Mouse (Mus musculus): ENCODE measurements around the gene Gm29776. TPM values are rescaled to one million over a fixed set of nuclear protein-coding genes. Genes with fewer than 3 reads are reported as not detected.
A peak's percentile ranks its signal among the peaks of the same experiment; 100 is the strongest.

The Gm29776 gene
- total and polyA plus RNA-seq, 2 experiments from 2014 or later, result 0.11 TPM; not detected in 1

GRCm38 (mm10) chr14:54720041-54720440, 21.4 kb upstream of the Gm29776 start:
- 88% methylated on average over 11 of the region's 11 CpGs for WGBS
- H3K9me3 ChIP-seq (replicated peaks; ENCODE audit: control insufficient read depth, low read length), result no peaks in the 10 kb centered on the region
- DNase-seq (ENCODE audit: low spot score) (no peak), ATAC-seq (ENCODE audit: insufficient read depth, low read depth) (no peak)
- H3K9ac ChIP-seq (replicated peaks; ENCODE audit: low read depth, low read length), result no peak overlapping the region
- no peak overlapping the region for H3K4me3 ChIP-seq (ENCODE audit: low read depth, low read length)
- 0 out of 2 replicates have a peak, but pooled peaks cover 3% of the 10 kb centered on the region for H3K27me3 ChIP-seq (ENCODE audit: control insufficient read depth, insufficient read depth, low read length)
- TF ChIP-seq CTCF (IDR thresholded peaks at IDR 0.05; ENCODE audit: low read depth), result no peak
- no peaks in the 10 kb centered on the region for H3K4me1 ChIP-seq (ENCODE audit: control insufficient read depth, insufficient read depth)
- H3K27ac ChIP-seq (ENCODE audit: low read depth), result no peak overlapping the region
- H3K4me2 ChIP-seq (ENCODE audit: low read depth, low read length), result no peak overlapping the region
- H3K36me3 ChIP-seq (replicated peaks; ENCODE audit: control insufficient read depth, insufficient read depth, low read length), result no peaks in the 10 kb centered on the region

- Histone ChIP-seq H3K4me3 (ENCODE audit: low read depth, low read length) (no peak overlapping the region), H3K27me3 (ENCODE audit: control insufficient read depth, insufficient read depth, low read length) (0 out of 2 replicates have a peak, but pooled peaks cover 3% of the 10 kb centered on the region), H3K27ac (ENCODE audit: low read depth) (no peak overlapping the region), H3K4me1 (ENCODE audit: control insufficient read depth, insufficient read depth) (no peaks in the 10 kb centered on the region), H3K9ac (replicated peaks; ENCODE audit: low read depth, low read length) (no peak overlapping the region), H3K4me2 (ENCODE audit: low read depth, low read length) (no peak overlapping the region), H3K36me3 (replicated peaks; ENCODE audit: control insufficient read depth, insufficient read depth, low read length) (no peaks in the 10 kb centered on the region), H3K9me3 (replicated peaks; ENCODE audit: control insufficient read depth, low read length) (no peaks in the 10 kb centered on the region)
- WGBS, result 59% methylated on average over 1 of the region's 1 CpGs
- ATAC-seq (ENCODE audit: insufficient read depth, low read depth), result no peak
- TF ChIP-seq EP300 (IDR thresholded peaks at IDR 0.05; ENCODE audit: low read depth) (no peak), CTCF (IDR thresholded peaks at IDR 0.05; ENCODE audit: low read depth) (no peak)
- no peak for DNase-seq (ENCODE audit: low spot score)
These were observed 16.8 kb upstream of the Gm29776 start for GRCm38 (mm10) chr14:54715402-54715801.

- DNase-seq (ENCODE audit: low spot score) (no peak), ATAC-seq (ENCODE audit: insufficient read depth, low read depth) (no peak)
- no peak overlapping the region for H3K9ac ChIP-seq (replicated peaks; ENCODE audit: low read depth, low read length)
- H3K4me2 ChIP-seq (ENCODE audit: low read depth, low read length), result peak overlapping the region; percentile 69
- no peak overlapping the region for H3K27ac ChIP-seq (ENCODE audit: low read depth)
- H3K27me3 ChIP-seq (ENCODE audit: control insufficient read depth, insufficient read depth, low read length), result 0 out of 2 replicates have a peak, but pooled peaks cover 3% of the 10 kb centered on the region
- H3K9me3 ChIP-seq (replicated peaks; ENCODE audit: control insufficient read depth, low read length), result no peaks in the 10 kb centered on the region
- H3K36me3 ChIP-seq (replicated peaks; ENCODE audit: control insufficient read depth, insufficient read depth, low read length), result no peaks in the 10 kb centered on the region
- TF ChIP-seq EP300 (IDR thresholded peaks at IDR 0.05; ENCODE audit: low read depth) (no peak), CTCF (IDR thresholded peaks at IDR 0.05; ENCODE audit: low read depth) (no peak)
- peak overlapping the region; percentile 38 for H3K4me3 ChIP-seq (ENCODE audit: low read depth, low read length)
- 1% methylated on average over 15 of the region's 15 CpGs for WGBS
- no peaks in the 10 kb centered on the region for H3K4me1 ChIP-seq (ENCODE audit: control insufficient read depth, insufficient read depth)
These were observed 16.0 kb upstream of the Gm29776 start for GRCm38 (mm10) chr14:54714617-54715081.

DNA sequence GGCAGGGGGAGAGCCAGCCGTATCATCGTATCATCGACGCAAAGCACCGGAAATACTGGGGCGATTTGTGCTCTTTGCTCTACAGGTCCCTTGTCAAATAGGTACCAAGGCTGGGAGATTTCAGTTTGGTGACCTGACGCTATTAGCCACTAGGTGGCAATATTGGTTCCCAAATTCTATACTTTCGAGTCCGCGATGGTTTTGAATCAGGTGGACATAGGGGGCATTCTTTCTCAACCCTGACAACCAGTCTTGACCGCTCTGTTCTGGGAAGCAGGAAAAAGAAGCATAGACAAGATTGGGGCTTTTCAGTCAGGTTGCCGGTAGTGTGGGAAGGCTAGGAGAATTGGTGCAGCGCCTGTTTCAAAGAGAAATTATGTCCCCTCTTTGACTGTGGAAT, 15.5 kb upstream of the Gm29776 start:
- Histone ChIP-seq H3K4me3 (ENCODE audit: low read depth, low read length) (peak overlapping the region; percentile 38), H3K27me3 (ENCODE audit: control insufficient read depth, insufficient read depth, low read length) (0 out of 2 replicates have a peak, but pooled peaks cover 3% of the 10 kb centered on the region), H3K27ac (ENCODE audit: low read depth) (no peak overlapping the region), H3K4me1 (ENCODE audit: control insufficient read depth, insufficient read depth) (no peaks in the 10 kb centered on the region), H3K9ac (replicated peaks; ENCODE audit: low read depth, low read length) (no peak overlapping the region), H3K36me3 (replicated peaks; ENCODE audit: control insufficient read depth, insufficient read depth, low read length) (no peaks in the 10 kb centered on the region), H3K9me3 (replicated peaks; ENCODE audit: control insufficient read depth, low read length) (no peaks in the 10 kb centered on the region), H3K4me2 (ENCODE audit: low read depth, low read length) (peak overlapping the region; percentile 69)
- TF ChIP-seq EP300 (IDR thresholded peaks at IDR 0.05; ENCODE audit: low read depth) (no peak), CTCF (IDR thresholded peaks at IDR 0.05; ENCODE audit: low read depth) (peak; percentile 87)
- peak; percentile 80 for DNase-seq (ENCODE audit: low spot score)
- WGBS, result 1% methylated on average over 13 of the region's 13 CpGs
- peak; percentile 39 for ATAC-seq (ENCODE audit: insufficient read depth, low read depth)

- no peaks in the 10 kb centered on the region for H3K9me3 ChIP-seq (replicated peaks; ENCODE audit: control insufficient read depth, low read length)
- H3K27me3 ChIP-seq (ENCODE audit: control insufficient read depth, insufficient read depth, low read length), result 0 out of 2 replicates have a peak, but pooled peaks cover 3% of the 10 kb centered on the region
- TF ChIP-seq EP300 (IDR thresholded peaks at IDR 0.05; ENCODE audit: low read depth) (no peak), CTCF (IDR thresholded peaks at IDR 0.05; ENCODE audit: low read depth) (no peak)
- no peak overlapping the region for H3K4me2 ChIP-seq (ENCODE audit: low read depth, low read length)
- ATAC-seq (ENCODE audit: insufficient read depth, low read depth) (no peak), DNase-seq (ENCODE audit: low spot score) (no peak)
- no peaks in the 10 kb centered on the region for H3K4me1 ChIP-seq (ENCODE audit: control insufficient read depth, insufficient read depth)
- H3K4me3 ChIP-seq (ENCODE audit: low read depth, low read length), result no peak overlapping the region
- H3K27ac ChIP-seq (ENCODE audit: low read depth), result no peak overlapping the region
- no peak overlapping the region for H3K9ac ChIP-seq (replicated peaks; ENCODE audit: low read depth, low read length)
- 69% methylated on average over 8 of the region's 8 CpGs for WGBS
- H3K36me3 ChIP-seq (replicated peaks; ENCODE audit: control insufficient read depth, insufficient read depth, low read length), result no peaks in the 10 kb centered on the region
These were observed 14.2 kb upstream of the Gm29776 start for GRCm38 (mm10) chr14:54712861-54713260.

DNA sequence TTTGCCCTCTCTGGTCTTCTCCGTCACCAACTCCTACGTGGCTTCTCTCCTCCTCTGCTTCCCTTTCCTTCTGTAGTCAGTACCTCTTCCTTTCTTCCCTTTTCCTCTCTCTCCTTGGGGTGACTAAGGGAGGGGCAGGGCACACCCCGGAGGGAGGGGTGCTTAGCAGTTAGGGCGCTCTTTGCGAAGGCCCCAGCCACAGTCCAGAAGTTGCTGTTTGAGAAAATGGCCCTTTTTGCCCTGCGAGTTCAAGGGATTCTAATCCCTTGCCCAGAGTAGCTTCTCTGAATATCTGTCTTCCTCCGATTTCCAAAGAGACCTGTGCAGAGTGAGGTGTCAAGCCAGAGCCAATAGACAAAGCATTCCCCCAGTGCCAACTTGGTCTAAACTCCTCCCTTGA, 13.4 kb upstream of the Gm29776 start, which contains the start of gene Cebpe:
Gene Cebpe, minus strand, starts transcription at position 101 of the 400 bp plus-strand sequence.
- Histone ChIP-seq H3K27ac (ENCODE audit: low read depth) (no peak within 1 kb of the TSS), H3K4me1 (ENCODE audit: control insufficient read depth, insufficient read depth) (no peaks in the 10 kb centered on the region; the same call in 1 of the 2 replicates), H3K9me3 (replicated peaks; ENCODE audit: control insufficient read depth, low read length) (no peaks in the 10 kb centered on the region), H3K4me3 (ENCODE audit: low read depth, low read length) (no peak within 1 kb of the TSS), H3K36me3 (replicated peaks; ENCODE audit: control insufficient read depth, insufficient read depth, low read length) (no peaks in the 10 kb centered on the region), H3K4me2 (ENCODE audit: low read depth, low read length) (no peak within 1 kb of the TSS), H3K27me3 (ENCODE audit: control insufficient read depth, insufficient read depth, low read length) (0 out of 2 replicates have a peak, but pooled peaks cover 3% of the 10 kb centered on the region), H3K9ac (replicated peaks; ENCODE audit: low read depth, low read length) (no peak within 1 kb of the TSS)
- no peak for TF ChIP-seq EP300 (IDR thresholded peaks at IDR 0.05; ENCODE audit: low read depth)
- no peak for TF ChIP-seq CTCF (IDR thresholded peaks at IDR 0.05; ENCODE audit: low read depth)
- DNase-seq (ENCODE audit: low spot score) (no peak), ATAC-seq (ENCODE audit: insufficient read depth, low read depth) (no peak)
- WGBS, result 82% methylated on average over 7 of the region's 7 CpGs

All from heart, postnatal 0 days (tissue).